Mouse (Mus musculus): ENCODE measurements around the gene Chuk. TPM values are rescaled to one million over a fixed set of nuclear protein-coding genes. Genes with fewer than 3 reads are reported as not detected.

Gene Chuk
- total and polyA plus RNA-seq, 2 experiments from 2014 or later: 19.3 to 47.1 TPM

GRCm38 (mm10) chr19:44077024-44077423 lies 30.3 kb downstream of the Chuk start:
- no peak overlapping the region for H3K9ac ChIP-seq (replicated peaks; ENCODE audit: low read depth, low read length)
- H3K4me2 ChIP-seq (ENCODE audit: low read depth, low read length): no peak overlapping the region
- ATAC-seq (ENCODE audit: insufficient read depth, low read depth): no peak
- TF ChIP-seq EP300 (IDR thresholded peaks at IDR 0.05; ENCODE audit: low read depth) (no peak), CTCF (IDR thresholded peaks at IDR 0.05; ENCODE audit: low read depth) (no peak)
- no peak overlapping the region for H3K4me3 ChIP-seq (ENCODE audit: low read depth, low read length)
- no peaks in the 10 kb centered on the region for H3K9me3 ChIP-seq (replicated peaks; ENCODE audit: control insufficient read depth, low read length)
- no peaks in the 10 kb centered on the region for H3K27me3 ChIP-seq (ENCODE audit: control insufficient read depth, insufficient read depth, low read length)
- no peak overlapping the region for H3K27ac ChIP-seq (ENCODE audit: low read depth)
- no peaks in the 10 kb centered on the region for H3K4me1 ChIP-seq (ENCODE audit: control insufficient read depth, insufficient read depth)
- 87% methylated on average over 4 of the region's 4 CpGs for WGBS
- no peak for DNase-seq (ENCODE audit: low spot score)
- peaks cover 60% of the 10 kb centered on the region for H3K36me3 ChIP-seq (replicated peaks; ENCODE audit: control insufficient read depth, insufficient read depth, low read length)

DNA sequence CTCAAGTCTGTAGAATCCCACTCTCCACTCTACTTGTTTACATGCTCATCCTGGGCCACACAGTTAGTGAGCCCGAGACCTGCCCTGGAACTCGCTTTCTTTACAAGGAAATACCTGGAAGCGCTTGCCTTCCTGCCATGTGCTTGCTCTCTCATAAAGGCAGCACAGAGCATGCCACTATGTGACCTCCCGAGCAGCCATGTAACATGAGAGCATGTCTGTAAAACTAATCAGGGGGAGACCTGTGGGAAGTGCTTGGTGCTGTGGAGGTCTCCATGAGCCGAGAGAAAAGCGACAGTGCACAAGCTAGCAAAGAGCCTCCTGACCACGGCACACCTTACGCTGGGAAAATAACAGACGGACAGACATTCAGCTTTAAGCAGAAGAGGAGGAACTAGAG lies 30.8 kb downstream of the Chuk start:
- Histone ChIP-seq H3K4me2 (ENCODE audit: low read depth, low read length) (no peak overlapping the region), H3K4me3 (ENCODE audit: low read depth, low read length) (no peak overlapping the region), H3K36me3 (replicated peaks; ENCODE audit: control insufficient read depth, insufficient read depth, low read length) (peaks cover 60% of the 10 kb centered on the region), H3K4me1 (ENCODE audit: control insufficient read depth, insufficient read depth) (no peaks in the 10 kb centered on the region), H3K9ac (replicated peaks; ENCODE audit: low read depth, low read length) (no peak overlapping the region), H3K27ac (ENCODE audit: low read depth) (no peak overlapping the region), H3K27me3 (ENCODE audit: control insufficient read depth, insufficient read depth, low read length) (no peaks in the 10 kb centered on the region), H3K9me3 (replicated peaks; ENCODE audit: control insufficient read depth, low read length) (no peaks in the 10 kb centered on the region)
- TF ChIP-seq CTCF (IDR thresholded peaks at IDR 0.05; ENCODE audit: low read depth): no peak
- TF ChIP-seq EP300 (IDR thresholded peaks at IDR 0.05; ENCODE audit: low read depth): no peak
- 89% methylated on average over 9 of the region's 9 CpGs for WGBS
- DNase-seq (ENCODE audit: low spot score): no peak
- no peak for ATAC-seq (ENCODE audit: insufficient read depth, low read depth)

GRCm38 (mm10) chr19:44074986-44075385 lies 32.3 kb downstream of the Chuk start:
- DNase-seq (ENCODE audit: low spot score) (no peak), ATAC-seq (ENCODE audit: insufficient read depth, low read depth) (no peak)
- H3K4me2 ChIP-seq (ENCODE audit: low read depth, low read length): no peak overlapping the region
- H3K4me1 ChIP-seq (ENCODE audit: control insufficient read depth, insufficient read depth): no peaks in the 10 kb centered on the region
- H3K9ac ChIP-seq (replicated peaks; ENCODE audit: low read depth, low read length): no peak overlapping the region
- 66% methylated on average over 11 of the region's 11 CpGs for WGBS
- H3K27ac ChIP-seq (ENCODE audit: low read depth): no peak overlapping the region
- no peak overlapping the region for H3K4me3 ChIP-seq (ENCODE audit: low read depth, low read length)
- H3K27me3 ChIP-seq (ENCODE audit: control insufficient read depth, insufficient read depth, low read length): no peaks in the 10 kb centered on the region
- TF ChIP-seq CTCF (IDR thresholded peaks at IDR 0.05; ENCODE audit: low read depth): no peak
- H3K36me3 ChIP-seq (replicated peaks; ENCODE audit: control insufficient read depth, insufficient read depth, low read length): peaks cover 54% of the 10 kb centered on the region
- no peaks in the 10 kb centered on the region for H3K9me3 ChIP-seq (replicated peaks; ENCODE audit: control insufficient read depth, low read length)

- no peak for ATAC-seq (ENCODE audit: insufficient read depth, low read depth)
- Histone ChIP-seq H3K36me3 (replicated peaks; ENCODE audit: control insufficient read depth, insufficient read depth, low read length) (peaks cover 21% of the 10 kb centered on the region), H3K9ac (replicated peaks; ENCODE audit: low read depth, low read length) (no peak overlapping the region), H3K4me1 (ENCODE audit: control insufficient read depth, insufficient read depth) (peaks cover 6% of the 10 kb centered on the region; the same call in 1 of the 2 replicates), H3K4me3 (ENCODE audit: low read depth, low read length) (no peak overlapping the region), H3K9me3 (replicated peaks; ENCODE audit: control insufficient read depth, low read length) (no peaks in the 10 kb centered on the region), H3K27me3 (ENCODE audit: control insufficient read depth, insufficient read depth, low read length) (no peaks in the 10 kb centered on the region), H3K4me2 (ENCODE audit: low read depth, low read length) (no peak overlapping the region), H3K27ac (ENCODE audit: low read depth) (no peak overlapping the region)
- TF ChIP-seq CTCF (IDR thresholded peaks at IDR 0.05; ENCODE audit: low read depth) (no peak), EP300 (IDR thresholded peaks at IDR 0.05; ENCODE audit: low read depth) (no peak)
- DNase-seq (ENCODE audit: low spot score): no peak
- 69% methylated on average over 5 of the region's 5 CpGs for WGBS
Measured at GRCm38 (mm10) chr19:44071166-44071565, 36.1 kb downstream of the Chuk start.

GRCm38 (mm10) chr19:44069914-44070232 lies 37.4 kb downstream of the Chuk start:
- TF ChIP-seq EP300 (IDR thresholded peaks at IDR 0.05; ENCODE audit: low read depth) (no peak), CTCF (IDR thresholded peaks at IDR 0.05; ENCODE audit: low read depth) (no peak)
- peak overlapping the region; percentile 77 for H3K4me3 ChIP-seq (ENCODE audit: low read depth, low read length)
- peak overlapping the region; percentile 94 for H3K4me2 ChIP-seq (ENCODE audit: low read depth, low read length)
- H3K27ac ChIP-seq (ENCODE audit: low read depth): no peak overlapping the region
- ATAC-seq (ENCODE audit: insufficient read depth, low read depth) (no peak), DNase-seq (ENCODE audit: low spot score) (no peak)
- peak overlapping the region; percentile 60; the same call in 1 of the 2 replicates for H3K9ac ChIP-seq (replicated peaks; ENCODE audit: low read depth, low read length)
- H3K4me1 ChIP-seq (ENCODE audit: control insufficient read depth, insufficient read depth): peaks cover 6% of the 10 kb centered on the region; the same call in 1 of the 2 replicates
- H3K27me3 ChIP-seq (ENCODE audit: control insufficient read depth, insufficient read depth, low read length): no peaks in the 10 kb centered on the region
- WGBS: 10% methylated on average over 4 of the region's 4 CpGs
- H3K9me3 ChIP-seq (replicated peaks; ENCODE audit: control insufficient read depth, low read length): no peaks in the 10 kb centered on the region
- H3K36me3 ChIP-seq (replicated peaks; ENCODE audit: control insufficient read depth, insufficient read depth, low read length): peaks cover 13% of the 10 kb centered on the region

Measured in heart, postnatal 0 days (tissue).